Mouse (Mus musculus): ENCODE measurements at regions not wholly inside any gene's neighbourhood (a gene's known extent, or its start where the extent isn't known, plus 50 kb on each side); places are given as distances from the start of the nearest gene placed in this dataset.
A peak's percentile ranks its signal among the peaks of the same experiment; 100 is the strongest.
"Not testable (repeated sequence)": the region's sequence is repeated elsewhere in the genome, so short reads cannot be mapped to it uniquely, and the experiment has no call there.

DNA sequence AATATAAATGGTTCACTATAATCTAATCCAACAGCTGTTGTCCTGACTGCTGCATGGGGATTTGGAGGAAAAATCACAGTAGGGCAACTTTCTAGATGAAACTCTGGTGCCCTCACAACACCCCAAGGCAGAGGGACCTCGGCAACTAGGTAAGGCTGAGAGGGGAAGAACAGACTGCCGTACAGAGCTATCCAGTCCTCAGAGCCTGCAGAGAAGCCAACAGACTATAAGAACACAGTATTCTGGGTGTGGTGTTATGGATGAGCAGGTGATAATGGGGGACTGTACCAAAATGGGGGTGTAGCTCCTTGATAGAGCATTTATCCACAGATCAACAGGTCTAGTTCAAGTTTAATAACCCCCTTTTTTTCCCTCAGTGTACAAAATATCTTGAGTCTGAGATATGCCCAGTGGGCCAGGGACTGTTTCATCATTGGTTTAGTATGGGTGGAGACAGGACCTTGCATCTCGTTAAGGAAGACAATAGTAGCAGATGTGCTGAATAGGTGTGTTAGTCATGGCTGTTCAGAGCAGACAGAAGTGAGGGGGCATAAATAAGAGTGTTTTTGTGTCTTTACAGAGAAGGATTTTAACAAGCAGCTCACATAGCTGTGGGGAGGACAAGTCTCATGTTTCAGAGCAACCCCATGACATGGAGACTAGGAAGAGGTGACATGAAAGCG, 111.4 kb upstream of the Zfp746 start:
- WGBS = 80% methylated on average over 4 of the region's 4 CpGs
- Histone ChIP-seq H3K4me3 (ENCODE audit: low read depth, low read length) (no peak overlapping the region), H3K27ac (ENCODE audit: low read depth) (no peak overlapping the region), H3K36me3 (ENCODE audit: control insufficient read depth, insufficient read depth, low read length) (no peaks in the 10 kb centered on the region), H3K4me2 (ENCODE audit: low read length) (no peak overlapping the region), H3K9me3 (ENCODE audit: control insufficient read depth, low read length) (no peaks in the 10 kb centered on the region), H3K4me1 (replicated peaks; ENCODE audit: control insufficient read depth, insufficient read depth, low read length) (no peaks in the 10 kb centered on the region), H3K9ac (ENCODE audit: low read length) (no peak overlapping the region), H3K27me3 (replicated peaks; ENCODE audit: control insufficient read depth, insufficient read depth, low read length) (no peaks in the 10 kb centered on the region)
- ATAC-seq (replicated peaks; ENCODE audit: low FRiP score, low TSS enrichment, low read depth) (no peak), DNase-seq (ENCODE audit: low spot score) (no peak)

GRCm38 (mm10) chr6:48188363-48188762, 102.0 kb upstream of the Zfp746 start:
- H3K4me2 ChIP-seq (ENCODE audit: low read length); H3K27me3 ChIP-seq (replicated peaks; ENCODE audit: control insufficient read depth, insufficient read depth, low read length); H3K27ac ChIP-seq (ENCODE audit: low read depth); H3K36me3 ChIP-seq (ENCODE audit: control insufficient read depth, insufficient read depth, low read length); H3K4me1 ChIP-seq (replicated peaks; ENCODE audit: control insufficient read depth, insufficient read depth, low read length); H3K4me3 ChIP-seq (ENCODE audit: low read depth, low read length); ATAC-seq (replicated peaks; ENCODE audit: low FRiP score, low TSS enrichment, low read depth); H3K9me3 ChIP-seq (ENCODE audit: control insufficient read depth, low read length); DNase-seq (ENCODE audit: low spot score); H3K9ac ChIP-seq (ENCODE audit: low read length): not testable (repeated sequence)
- 70% methylated on average over 2 of the region's 2 CpGs for WGBS

- ATAC-seq (replicated peaks; ENCODE audit: low FRiP score, low TSS enrichment, low read depth) (no peak), DNase-seq (ENCODE audit: low spot score) (no peak)
- Histone ChIP-seq H3K9me3 (ENCODE audit: control insufficient read depth, low read length) (no peaks in the 10 kb centered on the region), H3K4me1 (replicated peaks; ENCODE audit: control insufficient read depth, insufficient read depth, low read length) (no peaks in the 10 kb centered on the region), H3K36me3 (ENCODE audit: control insufficient read depth, insufficient read depth, low read length) (no peaks in the 10 kb centered on the region), H3K27ac (ENCODE audit: low read depth) (no peak overlapping the region), H3K4me3 (ENCODE audit: low read depth, low read length) (no peak overlapping the region), H3K4me2 (ENCODE audit: low read length) (no peak overlapping the region), H3K9ac (ENCODE audit: low read length) (no peak overlapping the region), H3K27me3 (replicated peaks; ENCODE audit: control insufficient read depth, insufficient read depth, low read length) (no peaks in the 10 kb centered on the region)
- 33% methylated on average over 1 of the region's 1 CpGs for WGBS
These were observed 98.9 kb upstream of the Zfp746 start for GRCm38 (mm10) chr6:48185311-48185710.

DNA sequence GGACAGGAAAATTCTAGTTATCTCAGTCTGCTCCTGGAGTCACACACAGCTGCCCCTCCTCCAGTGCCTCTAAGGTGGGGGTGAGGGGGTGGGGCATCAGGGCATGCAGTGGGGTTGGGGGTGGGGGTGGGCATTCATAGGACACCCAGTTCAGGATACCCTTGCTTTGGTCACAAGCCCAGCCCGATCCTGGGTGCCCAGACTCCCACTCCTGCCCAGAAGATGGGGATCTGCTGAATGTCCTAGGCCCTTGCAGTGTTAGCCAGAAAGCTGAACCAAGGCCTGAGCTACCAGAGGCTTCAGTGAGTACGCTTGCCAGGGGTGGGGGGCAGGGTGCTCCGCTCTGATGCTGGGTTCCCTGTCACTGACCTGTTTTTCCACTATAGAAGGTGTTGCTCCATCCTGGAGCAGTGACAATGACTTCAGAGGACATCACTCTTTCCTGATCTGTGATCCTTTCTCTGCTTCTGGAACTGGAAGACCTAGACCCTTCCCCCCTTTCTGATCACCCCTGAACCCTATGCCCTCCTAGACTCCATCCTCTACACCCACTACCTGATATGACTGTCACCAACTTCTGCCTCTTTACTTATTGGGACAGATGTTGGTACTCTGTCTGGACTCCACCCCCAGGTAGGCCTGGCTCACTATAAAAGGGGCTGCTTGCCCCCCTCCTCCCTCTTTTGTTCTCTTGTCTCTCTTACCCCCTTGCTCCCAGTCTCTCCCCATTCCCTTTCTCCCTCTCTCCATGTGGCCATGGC, 92.1 kb upstream of the Zfp746 start:
- 57% methylated on average over 3 of the region's 3 CpGs for WGBS
- H3K36me3 ChIP-seq (ENCODE audit: control insufficient read depth, insufficient read depth, low read length) = no peaks in the 10 kb centered on the region
- DNase-seq (ENCODE audit: low spot score) (no peak), ATAC-seq (replicated peaks; ENCODE audit: low FRiP score, low TSS enrichment, low read depth) (no peak)
- no peaks in the 10 kb centered on the region for H3K9me3 ChIP-seq (ENCODE audit: control insufficient read depth, low read length)
- no peaks in the 10 kb centered on the region for H3K4me1 ChIP-seq (replicated peaks; ENCODE audit: control insufficient read depth, insufficient read depth, low read length)
- H3K4me3 ChIP-seq (ENCODE audit: low read depth, low read length) = no peak overlapping the region
- no peak overlapping the region for H3K4me2 ChIP-seq (ENCODE audit: low read length)
- H3K27me3 ChIP-seq (replicated peaks; ENCODE audit: control insufficient read depth, insufficient read depth, low read length) = no peaks in the 10 kb centered on the region
- H3K27ac ChIP-seq (ENCODE audit: low read depth) = no peak overlapping the region
- H3K9ac ChIP-seq (ENCODE audit: low read length) = no peak overlapping the region

DNA sequence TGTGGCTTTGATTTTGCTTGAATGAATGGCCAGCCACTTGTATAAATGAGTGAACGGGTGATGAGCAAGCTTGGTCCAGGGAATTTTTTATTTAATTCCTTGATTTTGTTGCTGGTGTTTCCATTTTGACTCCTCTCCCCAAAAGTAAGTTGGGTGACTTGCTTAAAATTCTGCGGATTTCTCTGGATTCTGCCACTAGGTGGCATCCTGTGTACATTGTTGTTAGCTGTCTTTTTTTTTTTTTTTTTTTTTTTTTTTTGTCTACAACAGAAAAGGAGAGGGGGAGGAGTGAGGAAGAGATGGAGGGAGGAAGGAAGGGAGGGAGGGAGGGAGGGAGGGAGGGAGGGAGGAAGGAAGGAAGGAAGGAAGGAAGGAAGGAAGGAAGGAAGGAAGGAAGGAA, 91.5 kb upstream of the Zfp746 start:
- Histone ChIP-seq H3K4me1 (replicated peaks; ENCODE audit: control insufficient read depth, insufficient read depth, low read length) (no peaks in the 10 kb centered on the region), H3K27ac (ENCODE audit: low read depth) (no peak overlapping the region), H3K9ac (ENCODE audit: low read length) (no peak overlapping the region), H3K4me2 (ENCODE audit: low read length) (no peak overlapping the region), H3K9me3 (ENCODE audit: control insufficient read depth, low read length) (no peaks in the 10 kb centered on the region), H3K4me3 (ENCODE audit: low read depth, low read length) (no peak overlapping the region), H3K36me3 (ENCODE audit: control insufficient read depth, insufficient read depth, low read length) (no peaks in the 10 kb centered on the region), H3K27me3 (replicated peaks; ENCODE audit: control insufficient read depth, insufficient read depth, low read length) (no peaks in the 10 kb centered on the region)
- WGBS = 12% methylated on average over 2 of the region's 2 CpGs
- ATAC-seq (replicated peaks; ENCODE audit: low FRiP score, low TSS enrichment, low read depth) (no peak), DNase-seq (ENCODE audit: low spot score) (peak; percentile 61)

- H3K27me3 ChIP-seq (replicated peaks; ENCODE audit: control insufficient read depth, insufficient read depth, low read length) = no peaks in the 10 kb centered on the region
- H3K4me3 ChIP-seq (ENCODE audit: low read depth, low read length) = no peak overlapping the region
- no peak overlapping the region for H3K27ac ChIP-seq (ENCODE audit: low read depth)
- H3K9me3 ChIP-seq (ENCODE audit: control insufficient read depth, low read length) = no peaks in the 10 kb centered on the region
- ATAC-seq (replicated peaks; ENCODE audit: low FRiP score, low TSS enrichment, low read depth) = no peak
- H3K4me1 ChIP-seq (replicated peaks; ENCODE audit: control insufficient read depth, insufficient read depth, low read length) = no peaks in the 10 kb centered on the region
- H3K4me2 ChIP-seq (ENCODE audit: low read length) = no peak overlapping the region
- WGBS = 82% methylated on average over 2 of the region's 2 CpGs
- no peak for DNase-seq (ENCODE audit: low spot score)
- H3K36me3 ChIP-seq (ENCODE audit: control insufficient read depth, insufficient read depth, low read length) = no peaks in the 10 kb centered on the region
- H3K9ac ChIP-seq (ENCODE audit: low read length) = no peak overlapping the region
These were observed 88.8 kb upstream of the Zfp746 start for GRCm38 (mm10) chr6:48175234-48175633.

DNA sequence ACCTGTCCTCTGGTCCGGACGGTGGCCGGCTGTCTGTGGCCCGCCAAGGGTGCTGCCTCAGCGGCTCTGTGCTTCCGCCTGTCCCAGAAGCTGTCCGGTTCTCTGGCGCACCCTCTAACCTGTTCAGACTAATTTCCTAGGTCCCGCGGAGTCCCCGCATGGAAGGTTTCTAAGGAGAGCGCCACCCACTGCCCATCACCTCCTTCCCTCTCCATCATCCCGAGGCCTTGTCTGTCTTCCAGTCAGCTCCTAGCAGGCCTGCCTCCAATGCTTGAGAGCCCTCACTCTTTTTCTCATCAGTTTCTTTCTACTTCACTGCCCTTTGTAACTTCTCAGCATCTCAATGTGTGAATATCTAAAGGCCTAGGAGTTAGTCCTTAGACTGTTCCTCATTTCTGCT, 86.4 kb upstream of the Zfp746 start:
- DNase-seq (ENCODE audit: low spot score); H3K36me3 ChIP-seq (ENCODE audit: control insufficient read depth, insufficient read depth, low read length); H3K27me3 ChIP-seq (replicated peaks; ENCODE audit: control insufficient read depth, insufficient read depth, low read length); H3K4me3 ChIP-seq (ENCODE audit: low read depth, low read length); H3K4me2 ChIP-seq (ENCODE audit: low read length); H3K9me3 ChIP-seq (ENCODE audit: control insufficient read depth, low read length); H3K27ac ChIP-seq (ENCODE audit: low read depth); H3K9ac ChIP-seq (ENCODE audit: low read length); ATAC-seq (replicated peaks; ENCODE audit: low FRiP score, low TSS enrichment, low read depth); H3K4me1 ChIP-seq (replicated peaks; ENCODE audit: control insufficient read depth, insufficient read depth, low read length): not testable (repeated sequence)
- WGBS = 86% methylated on average over 9 of the region's 13 CpGs

DNA sequence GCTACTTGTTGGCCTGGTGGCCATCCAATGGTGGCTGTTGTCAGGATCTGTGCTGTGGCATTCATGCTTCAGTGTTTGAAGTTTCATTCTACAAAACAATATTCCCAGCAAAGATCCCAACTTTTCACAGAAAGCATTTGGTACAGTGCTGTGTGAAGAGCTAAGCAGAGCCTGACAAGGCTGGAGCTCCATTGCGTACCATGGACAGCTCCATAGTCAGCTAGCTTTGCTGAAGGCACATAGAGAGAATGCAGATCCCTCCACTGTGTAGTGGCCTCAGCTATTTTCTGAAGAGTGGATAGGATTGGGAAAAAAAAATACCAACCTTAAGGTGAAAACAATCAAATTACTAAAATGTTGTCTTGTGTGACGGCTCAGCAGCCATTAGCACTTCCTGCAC, 50.5 kb upstream of the Zfp746 start:
- DNase-seq (ENCODE audit: low spot score) (peak; percentile 57), ATAC-seq (replicated peaks; ENCODE audit: low FRiP score, low TSS enrichment, low read depth) (no peak)
- H3K9ac ChIP-seq (ENCODE audit: low read length) = no peak overlapping the region
- H3K4me1 ChIP-seq (replicated peaks; ENCODE audit: control insufficient read depth, insufficient read depth, low read length) = no peaks in the 10 kb centered on the region
- no peak overlapping the region for H3K27ac ChIP-seq (ENCODE audit: low read depth)
- WGBS = 49% methylated on average over 2 of the region's 2 CpGs
- H3K9me3 ChIP-seq (ENCODE audit: control insufficient read depth, low read length) = no peaks in the 10 kb centered on the region
- no peaks in the 10 kb centered on the region for H3K27me3 ChIP-seq (replicated peaks; ENCODE audit: control insufficient read depth, insufficient read depth, low read length)
- H3K4me3 ChIP-seq (ENCODE audit: low read depth, low read length) = no peak overlapping the region
- H3K36me3 ChIP-seq (ENCODE audit: control insufficient read depth, insufficient read depth, low read length) = no peaks in the 10 kb centered on the region
- H3K4me2 ChIP-seq (ENCODE audit: low read length) = no peak overlapping the region

Measured in intestine, embryonic 14.5 days (tissue).